Mouse (Mus musculus) testis, adult 2 months (tissue): Measurements from ENCODE around the gene Aldh3b2.

Source experiments
- CTCF ChIP-seq: fragments of 200-500 bp; IDR thresholded peaks from 2 replicates; pipeline ENCODE4 v1.5.1; 2012; ENCODE audit warnings: low read depth, mild to moderate bottlenecking, inconsistent platforms, low read length, moderate library complexity; ENCODE audit not compliant: control insufficient read depth, insufficient read depth, insufficient replicate concordance
- POLR2A ChIP-seq: fragments of 200-500 bp; IDR thresholded peaks from 2 replicates; pipeline ENCODE4 v1.6.1; 2012; ENCODE audit warnings: low read depth, mild to moderate bottlenecking, inconsistent platforms, low read length, moderate library complexity; ENCODE audit not compliant: control insufficient read depth

DNA sequence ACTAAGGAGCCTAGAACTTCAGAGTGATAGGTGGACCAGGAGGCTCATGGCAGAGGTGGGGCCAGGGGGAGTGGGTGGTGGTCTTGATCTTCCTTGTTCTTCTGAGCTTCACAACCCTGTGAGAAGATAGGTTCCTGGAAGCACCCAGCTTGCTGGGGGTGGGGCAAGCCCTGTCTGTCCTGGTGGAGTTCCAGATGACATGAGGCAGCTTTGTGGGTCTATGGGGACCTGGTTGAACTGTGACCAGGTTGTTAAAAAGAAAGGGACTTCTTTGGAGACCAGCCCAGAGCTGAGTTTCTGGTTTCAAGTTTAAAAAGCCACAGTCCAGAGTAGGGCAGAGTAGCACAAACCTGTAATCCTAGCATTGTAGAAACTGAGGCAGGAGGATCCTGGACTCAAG lies 13.1 kb upstream of the Aldh3b2 start:
- TF ChIP-seq POLR2A: no peak
- no peak for TF ChIP-seq CTCF
